Mouse (Mus musculus) MEL (cell line): ENCODE data around the gene Cfap157.

Source experiments
- BHLHE40 ChIP-seq: IDR thresholded peaks from 2 replicates; pipeline ENCODE4 v1.6.1; 2012; ENCODE audit warnings: low read depth, mild to moderate bottlenecking, inconsistent platforms, low read length, improper control_type of control experiment, borderline replicate concordance
- CTCF ChIP-seq, 3 experiments: IDR thresholded peaks in 2 of 3; conservative IDR thresholded peaks in 1 of 3; 2 replicates each; pipeline ENCODE4 v1.5.1; 2011 to 2012; ENCODE audit warnings: low read length in 3 of 3, low read depth in 2 of 3, mild to moderate bottlenecking in 2 of 3, improper control_type of control experiment in 1 of 3, inconsistent platforms in 1 of 3, mixed read lengths in 1 of 3, moderate library complexity in 1 of 3; ENCODE audit not compliant: control insufficient read depth in 1 of 3, insufficient read depth in 1 of 3, poor library complexity in 1 of 3, severe bottlenecking in 1 of 3
- ELF1 ChIP-seq: IDR thresholded peaks from 2 replicates; pipeline ENCODE4 v1.6.1; 2014; ENCODE audit warnings: low read depth, mild to moderate bottlenecking, inconsistent platforms, low read length, improper control_type of control experiment, moderate library complexity
- GABPA ChIP-seq: IDR thresholded peaks from 2 replicates; pipeline ENCODE4 v1.6.1; 2012; ENCODE audit warnings: low read depth, mild to moderate bottlenecking, inconsistent platforms, low read length, improper control_type of control experiment, moderate library complexity
- GATA1 ChIP-seq: IDR thresholded peaks from 2 replicates; pipeline ENCODE4 v1.6.1; 2011; ENCODE audit warnings: low read depth, low read length, improper control_type of control experiment
- POLR2A ChIP-seq, 2 experiments: IDR thresholded peaks; 2 replicates each; pipeline ENCODE4 v1.6.1; 2011 to 2012; ENCODE audit warnings: low read length in 2 of 2, mild to moderate bottlenecking in 2 of 2, control low read depth in 1 of 2, improper control_type of control experiment in 1 of 2, low read depth in 1 of 2, moderate library complexity in 1 of 2; ENCODE audit not compliant: control insufficient read depth in 1 of 2, insufficient read depth in 1 of 2, poor library complexity in 1 of 2

DNA sequence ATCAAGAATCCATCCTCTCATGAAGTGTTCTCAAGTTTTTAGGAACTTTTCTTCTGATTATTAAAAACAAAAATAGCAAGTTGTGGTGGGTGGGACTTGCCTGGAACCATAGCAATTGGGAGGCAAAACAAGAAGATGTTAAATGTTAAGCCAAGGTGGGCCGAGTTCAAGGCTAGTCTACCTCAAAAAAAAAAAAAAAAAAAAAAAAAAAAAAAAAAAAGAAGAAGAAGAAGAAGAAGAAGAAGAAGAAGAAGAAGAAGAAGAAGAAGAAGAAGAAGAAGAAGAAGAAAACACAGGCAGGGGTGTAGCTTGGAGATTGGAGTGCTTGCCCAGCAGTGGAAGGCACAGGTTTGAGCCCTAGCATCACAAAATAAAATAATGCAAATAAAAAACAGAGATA, 40.5 kb upstream of the Cfap157 start:
- TF ChIP-seq POLR2A (IDR thresholded peaks at IDR 0.05; ENCODE audit: control insufficient read depth in 1 of 2, insufficient read depth in 1 of 2, low read depth in 1 of 2, low read length in 2 of 2, poor library complexity in 1 of 2) = no peak
- no peak for TF ChIP-seq BHLHE40
- no peak for TF ChIP-seq CTCF (IDR thresholded peaks at IDR 0.05 in 2 of 3, conservative IDR thresholded peaks at IDR 0.05 in 1 of 3; ENCODE audit: control insufficient read depth in 1 of 3, insufficient read depth in 1 of 3, low read depth in 2 of 3, low read length in 3 of 3, poor library complexity in 1 of 3, severe bottlenecking in 1 of 3)
- TF ChIP-seq GATA1 = no peak
- no peak for TF ChIP-seq ELF1
- TF ChIP-seq GABPA = no peak
